Mouse (Mus musculus) thymus, adult 2 months (tissue): ENCODE data around the gene Acsf3.

Experiments
- CTCF ChIP-seq: fragments of 200-500 bp; IDR thresholded peaks from 2 replicates; pipeline ENCODE4 v1.5.1; 2012; ENCODE audit warnings: mild to moderate bottlenecking, control low read depth, low read length, moderate library complexity, borderline replicate concordance; ENCODE audit not compliant: control insufficient read depth, poor library complexity, insufficient read depth; ENCODE audit errors: extremely low read depth
- POLR2A ChIP-seq: fragments of 200-500 bp; IDR thresholded peaks from 2 replicates; pipeline ENCODE4 v1.6.1; 2012; ENCODE audit warnings: mild to moderate bottlenecking, low read length, control low read depth, moderate library complexity; ENCODE audit not compliant: control insufficient read depth, poor library complexity, insufficient read depth; ENCODE audit errors: extremely low read depth

DNA sequence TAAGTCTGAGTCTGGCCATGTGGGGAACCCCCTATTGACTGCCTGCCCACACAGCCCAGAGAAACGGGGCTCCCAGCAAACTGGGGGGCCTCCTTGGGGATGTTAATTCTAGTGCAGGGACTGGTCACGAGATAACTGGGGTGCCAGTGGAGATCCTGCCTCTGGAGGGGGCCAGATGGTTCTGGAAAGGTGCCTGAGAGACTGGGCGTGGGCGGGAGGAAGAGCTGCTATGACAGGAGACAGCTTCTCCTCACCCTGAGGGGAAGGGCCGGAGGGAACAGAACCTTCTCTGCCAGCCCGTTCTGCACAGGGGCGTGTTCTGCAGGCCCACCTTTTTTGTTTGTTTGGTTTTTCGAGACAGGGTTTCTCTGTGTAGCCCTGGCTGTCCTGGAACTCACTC is 90.9 kb downstream of the Acsf3 start:
- TF ChIP-seq CTCF (no peak), POLR2A (no peak)
